Mouse (Mus musculus): ENCODE measurements around the gene Lmf1. TPM values are rescaled to one million over a fixed set of nuclear protein-coding genes. Genes with fewer than 3 reads are reported as not detected.

Gene Lmf1
- polyA plus RNA-seq, 1 experiment from 2014 or later: 25.2 TPM

- no peak for ATAC-seq (ENCODE audit: low FRiP score, low read depth)
- no peaks in the 10 kb centered on the region for H3K9me3 ChIP-seq
- no peak overlapping the region for H3K4me2 ChIP-seq (replicated peaks)
- no peak overlapping the region for H3K9ac ChIP-seq
- no peak overlapping the region for H3K4me3 ChIP-seq
- H3K36me3 ChIP-seq: no peaks in the 10 kb centered on the region
- WGBS: 90% methylated on average over 4 of the region's 4 CpGs
- H3K27ac ChIP-seq: no peak overlapping the region
- 0 out of 2 replicates have a peak, but pooled peaks cover 7% of the 10 kb centered on the region for H3K27me3 ChIP-seq (replicated peaks)
- no peaks in the 10 kb centered on the region for H3K4me1 ChIP-seq
Observed at GRCm38 (mm10) chr17:25688922-25689321, 110.0 kb downstream of the Lmf1 start.

DNA sequence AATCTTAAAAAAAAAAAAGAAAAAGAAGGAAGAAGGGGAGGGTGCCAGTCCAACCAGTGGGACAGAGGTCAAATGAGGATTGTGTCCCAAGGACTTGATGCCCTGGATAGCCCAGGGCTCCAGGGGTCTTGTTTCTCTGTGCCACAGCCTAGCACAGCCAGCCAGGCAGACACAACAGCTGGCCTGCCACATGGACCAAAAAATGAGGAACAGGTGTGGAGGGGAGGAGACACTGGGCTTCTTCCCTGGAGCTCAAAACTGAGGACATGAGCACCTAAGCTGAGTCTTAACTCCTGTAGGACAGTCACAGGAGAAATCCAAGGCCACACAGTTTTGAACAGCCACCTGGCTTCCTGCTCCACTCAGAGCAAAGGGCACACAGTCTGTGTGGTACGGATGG lies 117.4 kb downstream of the Lmf1 start:
- Histone ChIP-seq H3K27me3 (replicated peaks) (no peaks in the 10 kb centered on the region), H3K4me1 (no peaks in the 10 kb centered on the region), H3K9ac (no peak overlapping the region), H3K4me3 (no peak overlapping the region), H3K9me3 (no peaks in the 10 kb centered on the region), H3K27ac (no peak overlapping the region), H3K36me3 (no peaks in the 10 kb centered on the region), H3K4me2 (replicated peaks) (no peak overlapping the region)
- 52% methylated on average over 1 of the region's 1 CpGs for WGBS
- no peak for ATAC-seq (ENCODE audit: low FRiP score, low read depth)

- H3K4me1 ChIP-seq: no peaks in the 10 kb centered on the region
- no peaks in the 10 kb centered on the region for H3K27me3 ChIP-seq (replicated peaks)
- WGBS: 12% methylated on average over 7 of the region's 7 CpGs
- H3K36me3 ChIP-seq: no peaks in the 10 kb centered on the region
- 0 out of 2 replicates have a peak, but pooled peaks have one; percentile 41 for ATAC-seq (ENCODE audit: low FRiP score, low read depth)
- no peak overlapping the region for H3K27ac ChIP-seq
- H3K9ac ChIP-seq: no peak overlapping the region
- H3K4me3 ChIP-seq: no peak overlapping the region
- no peak overlapping the region for H3K4me2 ChIP-seq (replicated peaks)
- no peaks in the 10 kb centered on the region for H3K9me3 ChIP-seq
Observed at GRCm38 (mm10) chr17:25698446-25698845, 119.6 kb downstream of the Lmf1 start.

GRCm38 (mm10) chr17:25700863-25701496 lies 122.1 kb downstream of the Lmf1 start:
- no peaks in the 10 kb centered on the region for H3K27me3 ChIP-seq (replicated peaks)
- 61% methylated on average over 9 of the region's 9 CpGs for WGBS
- no peak overlapping the region for H3K9ac ChIP-seq
- no peak overlapping the region for H3K4me2 ChIP-seq (replicated peaks)
- no peak overlapping the region for H3K4me3 ChIP-seq
- no peaks in the 10 kb centered on the region for H3K36me3 ChIP-seq
- H3K27ac ChIP-seq: no peak overlapping the region
- H3K9me3 ChIP-seq: no peaks in the 10 kb centered on the region
- H3K4me1 ChIP-seq: no peaks in the 10 kb centered on the region
- ATAC-seq (ENCODE audit: low FRiP score, low read depth): no peak

DNA sequence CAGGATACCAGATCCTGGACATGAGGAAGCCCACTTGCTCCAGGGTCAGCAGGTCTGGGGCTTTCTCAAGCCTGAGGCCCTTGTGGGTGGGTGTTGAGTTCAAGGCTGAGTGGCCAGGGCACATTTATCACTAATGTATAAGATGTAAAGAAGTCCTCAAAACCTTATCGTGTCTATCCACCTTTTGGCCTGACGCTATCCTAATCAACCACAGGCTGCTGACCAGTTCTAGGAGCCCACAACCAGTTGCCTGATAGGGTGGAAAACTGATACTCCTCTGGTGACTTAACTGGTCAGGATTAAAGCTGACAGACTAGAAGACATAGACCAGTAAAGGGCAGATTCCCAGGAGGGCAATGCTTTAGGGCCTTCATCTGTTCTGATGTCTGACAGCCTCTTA lies 131.1 kb downstream of the Lmf1 start:
- H3K9me3 ChIP-seq: no peaks in the 10 kb centered on the region
- no peaks in the 10 kb centered on the region for H3K36me3 ChIP-seq
- no peaks in the 10 kb centered on the region; the same call in 1 of the 2 replicates for H3K27me3 ChIP-seq (replicated peaks)
- WGBS: 97% methylated on average over 2 of the region's 2 CpGs
- no peak overlapping the region for H3K4me3 ChIP-seq
- H3K4me1 ChIP-seq: no peaks in the 10 kb centered on the region
- no peak overlapping the region for H3K4me2 ChIP-seq (replicated peaks)
- ATAC-seq (ENCODE audit: low FRiP score, low read depth): no peak
- H3K27ac ChIP-seq: no peak overlapping the region
- H3K9ac ChIP-seq: no peak overlapping the region

GRCm38 (mm10) chr17:25711136-25711535 lies 132.3 kb downstream of the Lmf1 start:
- ATAC-seq (ENCODE audit: low FRiP score, low read depth): no peak
- no peaks in the 10 kb centered on the region for H3K4me1 ChIP-seq
- 82% methylated on average over 4 of the region's 4 CpGs for WGBS

More at GRCm38 (mm10) chr17:25711136-25711535, 132.3 kb downstream of the Lmf1 start:
- Histone ChIP-seq H3K27ac (no peak overlapping the region), H3K9me3 (no peaks in the 10 kb centered on the region), H3K4me3 (no peak overlapping the region), H3K36me3 (no peaks in the 10 kb centered on the region), H3K4me2 (replicated peaks) (no peak overlapping the region), H3K9ac (no peak overlapping the region), H3K27me3 (replicated peaks) (peaks cover 6% of the 10 kb centered on the region)

Other genes starting within 250 kb of the Lmf1 start
- gene Tpsab1, start 233.5 kb upstream of the Lmf1 start, polyA plus RNA-seq (2016; fragmentation: Nextera tagmentation; extraction: Ambion mirVana): not detected in 2 replicates
- not detected in 2 replicates for gene Tpsb2, start 212.8 kb upstream of the Lmf1 start, polyA plus RNA-seq (2016; fragmentation: Nextera tagmentation; extraction: Ambion mirVana)
- 0.31 and 0.43 TPM in 2 replicates for gene Tpsg1, start 209.8 kb upstream of the Lmf1 start, polyA plus RNA-seq (2016; fragmentation: Nextera tagmentation; extraction: Ambion mirVana)
- 13.0 and 15.2 TPM in 2 replicates for gene Cacna1h, start 145.3 kb upstream of the Lmf1 start, polyA plus RNA-seq (2016; fragmentation: Nextera tagmentation; extraction: Ambion mirVana)
- 0.38 and 0.51 TPM in 2 replicates for gene Tekt4, start 124.5 kb upstream of the Lmf1 start, polyA plus RNA-seq (2016; fragmentation: Nextera tagmentation; extraction: Ambion mirVana)
- 0.18 TPM in 1 of 2 replicates, not detected in the other for gene Sstr5, start 81.8 kb upstream of the Lmf1 start, polyA plus RNA-seq (2016; fragmentation: Nextera tagmentation; extraction: Ambion mirVana)
- 8.1 and 9.5 TPM in 2 replicates for gene Sox8, start 8.4 kb upstream of the Lmf1 start, polyA plus RNA-seq (2016; fragmentation: Nextera tagmentation; extraction: Ambion mirVana)
- gene Gng13, start 138.1 kb downstream of the Lmf1 start, polyA plus RNA-seq (2016; fragmentation: Nextera tagmentation; extraction: Ambion mirVana): 1.6 and 2.1 TPM in 2 replicates
- gene Chtf18, start 148.3 kb downstream of the Lmf1 start, polyA plus RNA-seq (2016; fragmentation: Nextera tagmentation; extraction: Ambion mirVana): 24.9 and 25.6 TPM in 2 replicates
- gene Rpusd1, start 148.6 kb downstream of the Lmf1 start, polyA plus RNA-seq (2016; fragmentation: Nextera tagmentation; extraction: Ambion mirVana): 20.5 and 22.1 TPM in 2 replicates
- gene Mslnl, start 157.0 kb downstream of the Lmf1 start, polyA plus RNA-seq (2016; fragmentation: Nextera tagmentation; extraction: Ambion mirVana): not detected in 2 replicates
- 0.27 and 0.38 TPM in 2 replicates for gene Msln, start 175.3 kb downstream of the Lmf1 start, polyA plus RNA-seq (2016; fragmentation: Nextera tagmentation; extraction: Ambion mirVana)
- 25.5 and 29.2 TPM in 2 replicates for gene Narfl, start 194.7 kb downstream of the Lmf1 start, polyA plus RNA-seq (2016; fragmentation: Nextera tagmentation; extraction: Ambion mirVana)
- gene Haghl, start 206.6 kb downstream of the Lmf1 start, polyA plus RNA-seq (2016; fragmentation: Nextera tagmentation; extraction: Ambion mirVana): 102 and 103 TPM in 2 replicates
- 0.33 and 0.57 TPM in 2 replicates for gene Ccdc78, start 207.5 kb downstream of the Lmf1 start, polyA plus RNA-seq (2016; fragmentation: Nextera tagmentation; extraction: Ambion mirVana)
- 75.3 and 84.6 TPM in 2 replicates for gene Fam173a, start 213.8 kb downstream of the Lmf1 start, polyA plus RNA-seq (2016; fragmentation: Nextera tagmentation; extraction: Ambion mirVana)
- gene AC134908.4, start 216.6 kb downstream of the Lmf1 start, polyA plus RNA-seq (2016; fragmentation: Nextera tagmentation; extraction: Ambion mirVana): 1.0 and 1.9 TPM in 2 replicates
- 80.7 and 92.0 TPM in 2 replicates for gene Metrn, start 218.1 kb downstream of the Lmf1 start, polyA plus RNA-seq (2016; fragmentation: Nextera tagmentation; extraction: Ambion mirVana)
- 25.8 and 27.0 TPM in 2 replicates for gene Fbxl16, start 230.0 kb downstream of the Lmf1 start, polyA plus RNA-seq (2016; fragmentation: Nextera tagmentation; extraction: Ambion mirVana)
- gene Wdr24, start 244.5 kb downstream of the Lmf1 start, polyA plus RNA-seq (2016; fragmentation: Nextera tagmentation; extraction: Ambion mirVana): 27.6 and 28.6 TPM in 2 replicates
- 67.7 and 72.6 TPM in 2 replicates for gene Jmjd8, start 249.8 kb downstream of the Lmf1 start, polyA plus RNA-seq (2016; fragmentation: Nextera tagmentation; extraction: Ambion mirVana)

All from neural tube, embryonic 12.5 days (tissue).